Mouse (Mus musculus) olfactory bulb, adult 2 months (tissue): ENCODE results near the gene Ston1.

Experiments used
- CTCF ChIP-seq: fragments of 200-500 bp; IDR thresholded peaks from 2 replicates; pipeline ENCODE4 v1.5.1; 2012; ENCODE audit warnings: low read depth, mild to moderate bottlenecking, low read length, moderate library complexity; ENCODE audit not compliant: insufficient read depth
- POLR2A ChIP-seq: fragments of 200-500 bp; IDR thresholded peaks from 2 replicates; pipeline ENCODE4 v1.6.1; 2012; ENCODE audit warnings: mild to moderate bottlenecking, low read depth, low read length, moderate library complexity; ENCODE audit not compliant: insufficient read depth

- TF ChIP-seq POLR2A (no peak), CTCF (no peak)
These were observed 29.7 kb downstream of the Ston1 start for GRCm38 (mm10) chr17:88627150-88627549.
